Mouse (Mus musculus): ENCODE data around the gene Gm4792.

Gm4792 gene

DNA sequence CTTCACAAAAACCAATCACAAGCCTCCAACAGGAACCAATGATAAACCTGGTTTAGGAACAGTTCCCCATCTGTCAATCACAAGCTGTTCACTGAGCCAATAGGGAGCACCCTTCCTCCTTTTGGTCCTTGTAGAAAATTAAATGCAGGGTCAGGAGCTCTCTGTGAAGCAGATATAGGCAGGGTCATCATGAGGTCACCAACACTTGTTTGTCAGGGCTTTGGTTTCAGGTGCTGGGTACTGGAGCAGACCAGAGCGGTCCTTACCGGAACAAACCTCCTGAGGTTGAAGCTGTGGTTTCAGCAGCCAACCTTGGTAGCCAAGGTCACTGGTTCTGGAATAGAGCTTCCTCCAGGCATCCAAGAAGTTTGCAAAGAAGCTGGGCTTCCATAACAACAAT lies 798 bp upstream of the Gm4792 start:
- DNase-seq, result no peak

DNA sequence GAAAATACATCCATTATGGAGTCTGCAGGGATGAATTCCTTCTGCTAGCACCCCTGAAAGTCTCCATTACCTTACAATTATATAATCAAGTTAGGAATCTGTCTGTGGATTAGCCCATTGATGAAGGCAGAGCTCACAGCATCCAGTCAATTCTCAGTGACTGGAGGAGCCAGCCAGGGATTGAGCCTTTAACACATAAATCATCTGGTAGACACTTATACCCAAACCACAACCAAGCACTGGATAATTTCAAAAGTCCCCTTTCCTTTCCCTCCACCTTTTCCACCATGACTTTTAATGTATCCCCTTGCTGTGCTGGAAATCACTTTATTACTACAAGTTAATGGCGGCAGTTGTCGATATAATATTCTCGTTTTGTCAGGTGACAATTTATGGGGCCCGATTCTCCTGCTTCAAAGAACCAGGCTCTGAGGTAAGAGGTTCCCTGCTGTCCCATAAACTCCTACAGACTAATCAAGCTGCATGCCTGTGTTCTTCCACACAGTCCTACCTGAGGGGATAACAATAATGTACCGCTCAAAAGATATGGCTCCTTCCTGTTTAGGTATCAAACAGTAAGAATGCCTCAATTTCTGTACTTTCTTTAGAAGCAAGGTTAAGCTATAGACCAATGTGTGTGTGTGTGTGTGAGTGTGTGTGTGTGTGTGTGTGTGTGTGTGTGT lies 2.4 kb downstream of the Gm4792 start:
- no peak for DNase-seq

- DNase-seq, result no peak
These were observed 3.4 kb downstream of the Gm4792 start for GRCm38 (mm10) chr10:94294933-94295750.

GRCm38 (mm10) chr10:94294437-94294836 lies 4.1 kb downstream of the Gm4792 start:
- DNase-seq, result no peak

DNA sequence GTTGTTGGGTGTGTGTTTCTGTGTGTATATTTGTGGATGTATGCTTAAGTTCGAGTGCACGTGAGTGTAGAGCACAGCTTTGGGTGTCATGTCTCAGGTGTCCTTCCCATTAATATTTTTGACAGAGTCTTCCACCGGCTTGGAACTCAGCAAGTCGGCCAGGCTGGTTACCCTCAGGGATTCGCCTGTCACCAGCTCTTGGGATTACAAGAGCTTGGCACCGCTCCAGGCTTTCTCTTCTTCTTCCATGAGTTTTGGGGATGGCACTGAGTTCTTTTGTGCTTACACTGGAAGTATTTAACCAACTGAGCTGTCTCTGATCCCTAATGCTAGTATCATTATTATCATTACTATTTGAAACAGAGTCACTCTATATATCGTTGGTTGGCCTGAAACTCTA lies 15.7 kb downstream of the Gm4792 start:
- DNase-seq, result no peak

DNA sequence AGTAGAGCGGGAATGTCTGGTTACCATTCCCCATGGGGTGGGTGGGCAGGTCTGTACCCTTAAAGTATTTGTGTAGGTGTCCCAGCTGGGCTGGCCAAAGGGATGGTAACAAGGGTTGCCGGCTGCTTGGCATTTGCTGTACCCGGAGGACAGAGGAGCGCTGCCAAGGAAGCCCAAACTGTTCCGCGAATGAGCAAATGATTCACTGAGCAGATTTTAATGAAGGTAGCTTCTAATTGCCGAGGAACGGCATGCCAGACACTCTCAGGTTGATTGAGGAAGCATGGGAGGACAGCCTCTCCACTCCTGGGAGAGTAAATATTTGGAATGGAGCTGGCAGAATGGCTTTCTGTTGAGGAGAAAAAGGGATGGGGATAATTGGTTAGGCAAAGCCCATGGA lies 16.3 kb downstream of the Gm4792 start:
- DNase-seq, result no peak

DNA sequence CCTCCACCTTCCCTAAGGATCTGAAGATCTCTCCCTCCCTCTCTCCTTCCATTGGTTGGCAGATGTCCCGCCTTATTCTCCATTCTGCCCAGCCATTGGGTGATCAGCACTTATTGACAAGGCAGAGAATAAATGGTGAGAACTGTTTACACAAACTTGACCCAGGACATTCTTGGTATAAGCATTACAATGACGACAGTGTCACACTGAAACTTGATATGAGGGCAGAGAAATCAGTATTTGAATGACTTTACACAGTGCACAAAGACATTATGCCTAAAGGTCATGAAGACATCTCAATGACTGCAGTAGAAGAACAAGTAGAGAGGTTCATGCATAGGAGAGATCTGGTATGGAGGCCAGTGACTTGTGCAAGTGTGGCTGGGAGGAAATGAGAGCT lies 22.0 kb downstream of the Gm4792 start:
- DNase-seq, result no peak

DNA sequence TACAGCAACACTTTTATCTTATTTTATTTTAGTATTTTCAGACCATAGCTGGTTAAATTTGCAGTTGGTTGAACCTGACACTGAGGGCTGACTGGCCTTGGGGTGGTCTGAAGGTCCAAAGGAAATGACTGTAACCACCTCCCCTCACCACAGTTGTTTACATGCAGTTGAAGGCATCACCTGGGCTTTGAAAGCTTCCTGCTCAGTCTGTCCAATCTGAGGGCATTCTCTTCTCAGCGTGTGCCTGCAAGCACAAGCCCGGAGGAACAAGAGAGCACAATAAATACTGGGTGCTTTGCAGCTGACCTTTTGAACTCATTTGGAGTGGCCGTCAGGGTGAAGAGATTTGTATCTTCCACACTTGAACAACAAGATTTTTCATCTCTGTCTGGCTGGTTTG lies 23.2 kb downstream of the Gm4792 start:
- DNase-seq, result no peak

DNA sequence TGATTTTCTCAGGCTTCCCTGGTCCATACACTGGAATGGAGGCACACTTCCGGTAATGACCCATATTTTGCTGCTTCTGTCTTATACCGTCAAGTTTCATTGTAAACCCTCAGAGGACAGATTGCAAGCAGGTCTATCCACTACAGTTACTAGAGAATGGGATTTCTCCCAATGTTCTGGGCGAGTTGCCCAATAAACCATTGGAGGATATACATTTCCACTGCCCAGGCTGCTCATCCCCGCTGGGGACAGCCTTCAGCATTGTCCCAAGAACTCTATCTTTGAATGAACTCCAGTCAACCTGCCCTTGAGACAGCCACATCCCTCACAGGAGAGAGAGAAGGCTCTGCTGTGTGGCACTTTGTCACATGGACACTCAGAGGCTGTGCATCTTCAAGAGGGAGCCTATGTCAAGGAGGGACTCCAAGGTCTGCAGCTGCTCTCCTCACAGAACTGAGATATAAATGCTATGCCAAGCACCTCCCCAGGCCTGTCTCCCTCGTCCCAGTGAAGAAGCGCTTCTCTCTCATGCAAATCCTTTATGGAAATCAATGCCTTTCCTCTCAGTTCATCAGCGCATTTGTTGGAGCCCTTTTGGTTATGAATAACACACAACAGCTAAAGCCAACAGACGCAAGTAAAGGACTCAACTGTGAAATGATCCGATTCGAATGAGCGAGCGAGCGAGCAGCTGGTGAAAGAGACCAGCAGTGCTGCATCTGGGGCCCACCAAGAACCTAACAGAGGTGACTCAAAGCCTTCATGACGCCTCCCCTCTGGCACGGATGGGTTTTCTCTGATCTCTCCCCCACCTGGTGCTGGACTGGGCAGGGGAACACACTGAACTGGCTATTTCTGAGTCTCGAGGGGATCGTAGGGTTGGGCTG lies 32.6 kb downstream of the Gm4792 start:
- no peak for DNase-seq

DNA sequence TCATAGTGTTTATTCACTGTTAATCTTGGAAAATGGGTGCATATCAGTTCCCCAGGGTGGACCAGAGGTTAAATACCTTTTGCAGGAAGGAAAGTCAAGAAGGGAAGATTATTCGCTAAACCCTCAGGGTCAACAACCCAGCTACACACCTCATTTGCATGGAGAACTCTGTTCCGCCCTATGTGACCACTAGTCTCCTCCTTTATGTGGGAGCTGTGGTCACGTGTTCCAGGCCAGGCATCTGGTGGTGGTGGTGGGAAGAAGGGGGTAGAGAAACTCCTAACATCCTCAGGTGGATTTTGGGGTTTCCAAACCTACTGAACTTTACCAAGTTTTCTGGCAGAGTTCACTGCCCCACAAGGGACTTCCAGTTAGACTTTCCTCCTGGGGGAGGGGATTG lies 35.3 kb downstream of the Gm4792 start:
- no peak for DNase-seq

- no peak for DNase-seq
These were observed 35.9 kb downstream of the Gm4792 start for GRCm38 (mm10) chr10:94262646-94263045.

DNA sequence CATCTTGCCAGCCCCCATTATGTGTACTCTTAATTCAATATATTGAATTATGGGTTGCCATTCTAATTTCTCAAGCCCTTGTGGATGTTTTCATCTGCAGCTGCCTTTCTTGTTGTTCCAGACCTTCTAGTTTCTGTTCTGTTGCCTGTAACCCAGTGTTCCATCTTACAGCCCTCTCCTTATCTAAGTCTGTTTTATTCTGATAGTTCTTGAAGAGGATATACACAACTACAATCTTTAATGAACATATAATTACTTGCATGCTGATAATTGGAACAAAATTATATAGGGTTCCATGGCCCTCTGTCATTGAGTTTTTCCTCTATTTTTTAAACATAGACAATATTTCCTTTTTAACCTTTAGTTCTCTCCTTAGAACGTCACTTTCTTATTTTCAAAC lies 38.0 kb downstream of the Gm4792 start:
- no peak for DNase-seq

GRCm38 (mm10) chr10:94256518-94256917 lies 42.0 kb downstream of the Gm4792 start:
- DNase-seq, result no peak

DNA sequence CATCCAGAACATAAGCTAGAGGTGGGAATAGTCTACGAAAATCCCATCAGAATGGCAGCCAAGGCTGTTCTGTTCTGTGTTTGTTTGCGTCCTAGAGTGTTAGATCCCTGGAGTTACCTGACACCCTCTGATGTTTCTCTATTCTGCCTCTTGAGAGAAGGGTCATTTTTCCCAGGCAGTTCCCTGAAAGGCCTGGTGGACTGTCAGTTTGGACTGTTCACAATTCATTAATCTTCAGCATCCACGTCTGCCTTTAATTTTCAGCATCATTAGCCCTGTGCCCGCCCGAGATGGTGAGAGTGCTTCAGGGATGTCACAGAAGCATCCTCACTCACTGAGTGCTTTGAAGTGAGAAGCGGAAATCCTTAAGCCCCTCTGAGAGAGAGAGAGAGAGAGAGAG lies 42.8 kb downstream of the Gm4792 start:
- DNase-seq, result no peak

DNA sequence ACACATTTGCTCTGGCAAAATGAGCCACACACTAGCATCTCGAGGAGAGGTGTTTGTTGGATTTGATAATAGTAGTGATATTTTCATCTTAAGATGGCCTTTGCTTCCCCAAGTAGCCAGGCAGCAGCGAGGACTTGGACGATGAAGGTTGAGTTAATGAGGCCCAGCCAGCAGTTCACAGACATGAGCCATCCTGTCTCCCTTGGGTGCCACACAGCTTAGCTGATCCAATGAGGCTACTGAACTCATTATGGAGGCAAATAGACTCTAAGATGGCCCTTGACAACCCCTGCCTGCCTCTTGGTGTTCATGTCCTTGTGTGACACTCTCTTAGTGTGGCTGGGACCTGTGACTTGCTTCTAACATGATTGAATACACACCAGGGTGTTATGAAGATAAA lies 43.7 kb downstream of the Gm4792 start:
- no peak for DNase-seq

- no peak for DNase-seq
These were observed 45.2 kb downstream of the Gm4792 start for GRCm38 (mm10) chr10:94253260-94253807.

- DNase-seq, result no peak
These were observed 48.7 kb downstream of the Gm4792 start for GRCm38 (mm10) chr10:94249575-94250456.

DNA sequence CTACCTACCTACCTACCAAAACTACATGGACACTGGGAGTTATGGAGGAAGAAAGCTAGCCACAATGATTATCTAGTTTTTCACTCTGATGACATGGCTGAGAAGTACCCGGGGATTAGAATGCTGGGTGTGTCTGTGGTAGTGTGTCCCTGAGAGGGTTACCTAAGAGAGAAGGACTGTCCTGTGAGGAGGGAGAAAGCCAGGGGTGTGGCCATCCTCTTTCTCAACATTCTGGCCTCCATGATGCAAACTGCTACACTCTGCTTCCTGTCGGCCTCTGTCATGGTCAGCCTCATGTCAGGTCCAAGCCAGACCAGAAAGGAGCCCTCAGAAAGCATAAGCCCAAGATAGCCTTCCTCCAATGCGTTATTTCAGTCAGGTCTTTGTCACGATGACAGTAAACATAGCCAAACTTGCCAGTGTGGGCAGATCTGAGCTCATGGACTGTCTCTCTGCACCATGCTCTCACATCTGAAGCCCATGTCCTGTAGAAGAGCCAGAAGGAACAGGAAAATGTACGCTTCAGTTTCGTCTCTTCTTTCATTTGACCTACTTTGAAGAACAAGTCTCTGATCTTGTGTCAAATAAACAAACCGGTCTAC lies 50.7 kb downstream of the Gm4792 start:
- DNase-seq, result no peak
